Mouse (Mus musculus) hindbrain, embryonic 13.5 days (tissue): Measurements from ENCODE around the gene Tfpt. TPM values are rescaled to one million over a fixed set of nuclear protein-coding genes. Genes with fewer than 3 reads are reported as not detected.

Experiments
- ATAC-seq: fragments of 200-750 bp; cut with Nextera tagmentation; 2 replicates; pipeline ENCODE4 v1.8.0; 2017; ENCODE audit warnings: moderate TSS enrichment; ENCODE audit not compliant: low FRiP score
- H3K27ac ChIP-seq: fragments of 300-500 bp; sonication (generic); 2 replicates; pipeline ENCODE4 v1.5.1; 2015; ENCODE audit warnings: inconsistent platforms, mild to moderate bottlenecking, moderate library complexity
- H3K27me3 ChIP-seq: fragments of 300-500 bp; sonication (generic); 2 replicates; pipeline ENCODE4 v1.6.1; 2015; ENCODE audit warnings: mild to moderate bottlenecking, inconsistent platforms
- H3K36me3 ChIP-seq: fragments of 300-500 bp; sonication (generic); 2 replicates; pipeline ENCODE4 v1.6.1; 2015; ENCODE audit warnings: mild to moderate bottlenecking, inconsistent platforms
- H3K4me1 ChIP-seq: fragments of 300-500 bp; sonication (generic); replicated peaks from 2 replicates; pipeline ENCODE4 v1.6.1; 2015; ENCODE audit warnings: inconsistent platforms
- H3K4me2 ChIP-seq: fragments of 300-500 bp; sonication (generic); 2 replicates; pipeline ENCODE4 v1.6.1; 2015; ENCODE audit warnings: inconsistent platforms, mild to moderate bottlenecking, moderate library complexity
- H3K4me3 ChIP-seq: fragments of 300-500 bp; sonication (generic); 2 replicates; pipeline ENCODE4 v1.5.1; 2015; ENCODE audit warnings: mild to moderate bottlenecking, inconsistent platforms
- H3K9ac ChIP-seq: fragments of 300-500 bp; sonication (generic); 2 replicates; pipeline ENCODE4 v1.6.1; 2015; ENCODE audit warnings: mild to moderate bottlenecking, inconsistent platforms
- H3K9me3 ChIP-seq: fragments of 300-500 bp; sonication (generic); 2 replicates; pipeline ENCODE4 v1.6.1; 2016; ENCODE audit warnings: inconsistent platforms
- WGBS: fragments of 180-500 bp; shearing (Covaris S2); methylation state at CpG from one replicate; pipeline ENCODE4 v1.1.7; 2015; 5-methylcytosine and 5-hydroxymethylcytosine counted together
- polyA plus RNA-seq: library from polyadenylated mRNA; unstranded; fragments of >200 nt; fragmentation: Nextera tagmentation; extraction: Ambion mirVana; gene quantifications from 2 replicates; pipeline ENCODE4 v1.2.1, GENCODE M21; 2015

The Tfpt gene
- 32.9 and 37.4 TPM in 2 replicates for polyA plus RNA-seq

DNA sequence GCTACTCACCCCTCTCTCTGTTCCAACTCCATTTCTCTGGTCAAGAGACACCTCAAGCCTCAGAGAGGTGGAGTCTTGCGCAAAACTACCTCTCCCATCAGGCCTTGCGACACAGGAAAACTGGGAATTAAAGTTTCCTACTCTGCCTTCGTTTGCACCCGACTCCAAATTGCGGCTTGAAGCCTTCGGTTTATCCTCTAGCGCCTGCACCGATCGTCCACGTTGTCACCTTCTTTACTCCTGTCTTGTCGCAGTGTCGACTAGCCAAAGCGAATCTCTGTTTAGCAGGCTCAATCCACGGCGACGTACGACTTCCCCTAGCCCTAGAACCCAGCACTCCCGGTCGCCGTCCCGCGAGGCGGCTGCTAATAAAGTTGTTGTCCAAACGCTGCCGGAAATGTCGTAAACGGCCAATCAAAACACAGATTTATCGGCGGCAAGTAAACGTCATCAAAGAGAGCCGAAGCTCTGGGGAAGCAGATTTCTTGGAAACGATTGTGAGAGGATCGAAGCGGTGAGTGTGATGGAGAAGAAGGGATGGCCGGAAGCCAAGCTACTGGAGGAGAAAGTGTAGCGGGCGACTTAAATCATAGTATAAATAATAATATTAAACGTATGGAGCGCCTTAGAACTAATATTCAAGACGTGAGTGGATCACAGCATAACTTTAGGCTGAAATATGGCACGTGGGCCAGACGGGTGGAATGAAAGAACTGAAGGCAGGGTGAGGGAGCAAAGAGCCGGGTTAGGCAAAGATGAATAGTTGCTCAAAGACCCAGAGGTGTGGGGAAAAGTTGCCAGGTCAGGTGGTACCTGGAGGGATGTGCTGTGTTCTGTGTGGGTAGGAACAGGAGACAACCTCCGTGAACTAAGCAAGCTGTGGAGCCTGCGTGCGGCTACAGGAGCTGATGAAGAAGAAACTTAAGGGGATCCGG, at the start of gene Tfpt, which contains the start of gene Prpf31:
Gene Tfpt (minus strand): TSS at position 387 of the 935 bp plus-strand sequence.
Gene Prpf31 (plus strand): TSS at position 443 of the 935 bp plus-strand sequence.
- H3K9me3 ChIP-seq = no peaks in the 10 kb centered on the region
- peak; percentile 89 for ATAC-seq
- H3K4me2 ChIP-seq = peak within 1 kb of the TSS; percentile 99
- H3K4me3 ChIP-seq = peak within 1 kb of the TSS; percentile 69
- H3K9ac ChIP-seq = peak within 1 kb of the TSS; percentile 93
- peaks cover 38% of the 10 kb centered on the region for H3K4me1 ChIP-seq
- peak within 1 kb of the TSS; percentile 87 for H3K27ac ChIP-seq
- peaks cover 49% of the 10 kb centered on the region for H3K36me3 ChIP-seq
- no peaks in the 10 kb centered on the region for H3K27me3 ChIP-seq
- 2% methylated on average over 47 of the region's 47 CpGs for WGBS

DNA sequence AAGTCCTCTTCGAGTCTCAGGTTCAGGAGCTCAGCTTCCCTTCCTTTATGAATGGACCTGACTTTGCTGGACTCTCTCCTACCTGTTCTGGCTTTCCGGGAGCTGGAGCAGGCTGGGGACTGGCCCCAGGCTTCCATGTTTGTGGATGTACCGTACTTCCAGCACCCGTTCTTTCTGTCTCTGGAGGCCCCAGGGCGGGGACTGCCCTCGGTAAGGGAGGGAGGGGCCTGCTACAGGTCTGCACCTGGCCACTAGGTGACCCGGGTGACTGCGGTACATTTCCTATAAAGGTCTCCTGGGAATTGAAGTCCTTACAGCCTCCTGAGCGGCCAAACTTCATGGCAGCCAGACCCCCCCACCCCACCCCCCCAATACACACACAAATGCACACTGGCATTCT, 47.6 kb upstream of the Tfpt start, which contains the start of gene Tmc4:
Gene Tmc4 (minus strand): TSS at position 212 of the 400 bp plus-strand sequence.
- Histone ChIP-seq H3K27ac (no peak within 1 kb of the TSS), H3K27me3 (no peaks in the 10 kb centered on the region), H3K4me1 (no peaks in the 10 kb centered on the region), H3K9me3 (no peaks in the 10 kb centered on the region), H3K9ac (no peak within 1 kb of the TSS), H3K4me3 (no peak within 1 kb of the TSS), H3K4me2 (no peak within 1 kb of the TSS), H3K36me3 (peaks cover 27% of the 10 kb centered on the region)
- WGBS = 53% methylated on average over 9 of the region's 9 CpGs
- no peak for ATAC-seq

DNA sequence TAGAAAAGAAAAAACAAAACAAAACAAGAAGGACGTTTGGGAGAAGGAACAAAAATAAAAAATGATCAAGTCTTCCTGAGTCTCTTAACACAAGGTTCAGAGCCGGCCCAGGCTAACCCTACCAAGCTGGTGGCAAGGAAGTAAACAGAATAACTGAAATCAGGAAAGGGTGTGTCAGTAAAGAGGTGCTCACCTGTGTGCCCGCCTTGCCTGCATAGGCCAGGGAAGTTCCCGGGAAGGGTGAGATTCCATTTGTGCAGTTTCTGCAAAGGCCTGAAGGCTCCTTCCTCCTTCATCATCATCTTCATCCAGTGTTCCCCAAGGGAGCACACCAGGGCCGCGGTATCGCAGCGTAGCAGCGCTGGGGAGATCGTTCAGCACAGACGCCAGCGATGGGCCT, 46.6 kb upstream of the Tfpt start:
- WGBS = 85% methylated on average over 12 of the region's 12 CpGs
- H3K36me3 ChIP-seq = peaks cover 23% of the 10 kb centered on the region
- no peak overlapping the region for H3K4me2 ChIP-seq
- no peaks in the 10 kb centered on the region for H3K9me3 ChIP-seq
- ATAC-seq = no peak
- H3K27ac ChIP-seq = no peak overlapping the region
- no peaks in the 10 kb centered on the region for H3K27me3 ChIP-seq
- no peaks in the 10 kb centered on the region for H3K4me1 ChIP-seq
- H3K4me3 ChIP-seq = no peak overlapping the region
- no peak overlapping the region for H3K9ac ChIP-seq

DNA sequence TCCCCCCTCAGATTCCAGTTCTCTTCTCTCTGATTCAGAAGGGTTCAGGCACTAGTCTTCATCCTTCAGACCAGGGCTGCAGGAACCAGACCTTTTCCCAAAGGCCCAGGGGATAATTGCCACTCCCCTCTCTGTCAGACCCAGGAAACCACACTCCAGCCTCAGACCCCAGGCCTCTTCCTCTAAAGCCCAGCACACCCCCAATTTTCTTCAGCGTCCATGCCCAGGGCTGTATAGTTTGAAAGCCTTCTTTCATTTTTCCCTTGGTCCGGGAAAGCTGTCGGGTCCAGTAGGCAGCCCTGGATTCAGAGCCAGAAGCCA, 45.5 kb upstream of the Tfpt start:
- WGBS = 78% methylated on average over 3 of the region's 3 CpGs
- peak; percentile 12; the same call in 1 of the 2 replicates for ATAC-seq

DNA sequence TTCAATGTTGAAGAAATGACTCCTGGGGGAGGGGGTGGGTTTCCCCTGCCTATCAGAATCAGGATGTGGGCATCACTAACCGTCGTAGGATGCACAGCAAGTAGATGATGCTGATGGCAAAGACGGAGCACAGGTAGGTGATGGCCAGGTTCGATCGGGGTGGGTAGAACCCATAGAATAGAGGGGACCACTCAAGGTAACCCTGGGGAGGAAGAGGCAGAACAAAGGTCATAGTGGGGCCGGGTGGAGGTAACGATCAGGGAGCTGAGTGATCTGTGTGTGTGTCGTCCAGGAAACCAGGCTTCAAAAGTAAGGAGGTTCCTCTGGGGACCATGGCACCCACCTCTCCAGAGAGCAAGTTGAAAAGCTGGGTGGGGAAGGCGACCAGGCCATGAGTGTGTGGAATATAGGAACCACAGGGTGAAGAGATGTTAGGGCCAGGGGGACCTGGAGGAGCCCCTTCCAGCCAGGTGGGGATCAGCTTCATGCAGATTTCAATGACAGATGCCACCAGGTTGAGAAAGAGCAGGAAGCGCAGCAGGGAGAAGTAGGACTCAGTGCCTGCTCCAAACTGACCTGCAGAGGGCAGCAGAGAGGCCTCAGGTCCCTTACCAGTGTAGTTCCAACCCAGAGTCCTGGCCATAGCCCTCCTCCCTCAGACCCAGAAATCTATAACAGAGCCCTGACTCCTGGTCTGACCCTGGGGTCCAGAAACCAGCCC, 44.9 kb upstream of the Tfpt start:
- no peak overlapping the region for H3K27ac ChIP-seq
- no peak overlapping the region for H3K4me3 ChIP-seq
- peak; percentile 80 for ATAC-seq
- no peaks in the 10 kb centered on the region for H3K4me1 ChIP-seq
- H3K4me2 ChIP-seq = no peak overlapping the region
- H3K36me3 ChIP-seq = peaks cover 14% of the 10 kb centered on the region
- WGBS = 71% methylated on average over 10 of the region's 10 CpGs
- H3K9ac ChIP-seq = no peak overlapping the region
- no peaks in the 10 kb centered on the region for H3K27me3 ChIP-seq
- H3K9me3 ChIP-seq = no peaks in the 10 kb centered on the region

More for the DNA sequence above, 45.5 kb upstream of the Tfpt start:
- H3K4me2 ChIP-seq = no peak overlapping the region
- H3K4me3 ChIP-seq = no peak overlapping the region
- no peaks in the 10 kb centered on the region for H3K4me1 ChIP-seq
- no peaks in the 10 kb centered on the region for H3K9me3 ChIP-seq
- H3K9ac ChIP-seq = no peak overlapping the region
- peaks cover 16% of the 10 kb centered on the region for H3K36me3 ChIP-seq
- no peaks in the 10 kb centered on the region for H3K27me3 ChIP-seq
- H3K27ac ChIP-seq = no peak overlapping the region

DNA sequence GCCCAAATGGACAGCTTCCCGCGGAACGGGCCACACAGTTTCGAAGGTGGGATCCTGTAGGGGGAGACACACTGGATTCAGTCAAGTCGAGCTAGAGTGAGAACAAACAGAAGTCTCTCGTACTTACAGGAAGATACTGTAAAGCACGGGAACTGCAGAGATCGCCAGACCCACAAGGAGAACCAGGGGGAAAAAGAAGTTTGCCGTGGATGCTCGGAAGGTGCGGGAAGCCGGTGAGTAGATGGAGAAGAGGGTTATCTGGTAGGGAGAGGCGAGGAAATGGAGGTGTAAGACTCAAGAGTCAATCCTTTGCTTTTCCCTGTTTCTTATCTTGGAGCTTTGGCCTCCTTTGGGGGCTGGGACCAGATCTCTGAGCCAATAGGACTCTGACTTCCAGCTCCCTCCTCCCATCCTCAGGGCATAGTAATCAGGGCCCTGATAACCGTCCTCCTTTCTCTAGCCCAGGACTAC, 37.2 kb upstream of the Tfpt start:
- no peak overlapping the region for H3K27ac ChIP-seq
- H3K27me3 ChIP-seq = no peaks in the 10 kb centered on the region
- no peak for ATAC-seq
- peaks cover 11% of the 10 kb centered on the region for H3K36me3 ChIP-seq
- 20% methylated on average over 14 of the region's 14 CpGs for WGBS
- H3K4me1 ChIP-seq = peaks cover 28% of the 10 kb centered on the region
- no peaks in the 10 kb centered on the region for H3K9me3 ChIP-seq
- peak overlapping the region; percentile 4; the same call in 1 of the 2 replicates for H3K4me3 ChIP-seq
- H3K9ac ChIP-seq = no peak overlapping the region
- no peak overlapping the region for H3K4me2 ChIP-seq

GRCm38 (mm10) chr7:3665215-3666114, 35.7 kb upstream of the Tfpt start, which contains the start of gene Leng1:
Gene Leng1 (minus strand): TSS chr7:3665840.
- Histone ChIP-seq H3K27ac (peak within 1 kb of the TSS; percentile 83), H3K9ac (peak within 1 kb of the TSS; percentile 75), H3K9me3 (no peaks in the 10 kb centered on the region), H3K4me1 (peaks cover 28% of the 10 kb centered on the region), H3K4me3 (peak within 1 kb of the TSS; percentile 73), H3K27me3 (no peaks in the 10 kb centered on the region), H3K36me3 (peaks cover 24% of the 10 kb centered on the region), H3K4me2 (peak within 1 kb of the TSS; percentile 82)
- ATAC-seq = peak; percentile 99
- WGBS = 4% methylated on average over 45 of the region's 45 CpGs

- no peaks in the 10 kb centered on the region for H3K27me3 ChIP-seq
- peak; percentile 53 for ATAC-seq
- peaks cover 32% of the 10 kb centered on the region for H3K36me3 ChIP-seq
- peak overlapping the region; percentile 73 for H3K4me3 ChIP-seq
- H3K4me1 ChIP-seq = peaks cover 28% of the 10 kb centered on the region
- peak overlapping the region; percentile 82 for H3K4me2 ChIP-seq
- peak overlapping the region; percentile 75 for H3K9ac ChIP-seq
- 34% methylated on average over 15 of the region's 15 CpGs for WGBS
- no peaks in the 10 kb centered on the region for H3K9me3 ChIP-seq
- peak overlapping the region; percentile 83 for H3K27ac ChIP-seq
Measured at GRCm38 (mm10) chr7:3664524-3665214, 34.9 kb upstream of the Tfpt start.

DNA sequence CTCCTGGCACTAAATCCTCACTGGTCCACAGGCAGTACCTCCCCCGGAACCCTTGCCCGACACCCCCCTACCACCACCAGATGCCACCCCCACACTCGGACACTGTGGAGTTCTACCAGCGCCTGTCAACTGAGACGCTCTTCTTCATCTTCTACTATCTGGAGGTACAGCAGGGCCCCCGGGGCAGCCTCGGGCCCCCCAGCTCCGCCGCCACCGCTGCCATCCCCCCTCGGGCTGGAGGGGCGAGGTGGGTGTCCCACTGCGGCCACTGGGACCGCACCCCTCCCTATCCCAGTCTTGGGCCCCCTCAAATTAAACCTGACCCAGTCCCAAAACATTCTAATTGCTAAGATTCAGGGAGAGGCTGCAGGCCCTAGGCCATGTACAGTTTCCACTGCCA, 28.8 kb upstream of the Tfpt start:
- H3K4me2 ChIP-seq = no peak overlapping the region
- peaks cover 12% of the 10 kb centered on the region for H3K4me1 ChIP-seq
- H3K27ac ChIP-seq = no peak overlapping the region
- H3K9me3 ChIP-seq = no peaks in the 10 kb centered on the region
- H3K36me3 ChIP-seq = peaks cover 93% of the 10 kb centered on the region
- no peak overlapping the region for H3K9ac ChIP-seq
- no peak overlapping the region for H3K4me3 ChIP-seq
- no peaks in the 10 kb centered on the region for H3K27me3 ChIP-seq
- 95% methylated on average over 14 of the region's 14 CpGs for WGBS
- ATAC-seq = no peak

- ATAC-seq = no peak
- Histone ChIP-seq H3K4me3 (no peak overlapping the region), H3K27ac (no peak overlapping the region), H3K4me2 (no peak overlapping the region), H3K27me3 (no peaks in the 10 kb centered on the region), H3K9ac (no peak overlapping the region), H3K9me3 (no peaks in the 10 kb centered on the region), H3K4me1 (0 out of 2 replicates have a peak, but pooled peaks cover 3% of the 10 kb centered on the region), H3K36me3 (peaks cover 99% of the 10 kb centered on the region)
- WGBS = 94% methylated on average over 4 of the region's 4 CpGs
Measured at GRCm38 (mm10) chr7:3656966-3657365, 27.2 kb upstream of the Tfpt start.

GRCm38 (mm10) chr7:3646641-3647040, 16.9 kb upstream of the Tfpt start:
- no peaks in the 10 kb centered on the region; the same call in 1 of the 2 replicates for H3K27me3 ChIP-seq
- no peak overlapping the region for H3K27ac ChIP-seq
- 61% methylated on average over 4 of the region's 4 CpGs for WGBS
- H3K9ac ChIP-seq = peak overlapping the region; percentile 98
- peak overlapping the region; percentile 85 for H3K4me2 ChIP-seq
- H3K9me3 ChIP-seq = no peaks in the 10 kb centered on the region
- peaks cover 20% of the 10 kb centered on the region for H3K36me3 ChIP-seq
- no peak for ATAC-seq
- H3K4me3 ChIP-seq = peak overlapping the region; percentile 98
- H3K4me1 ChIP-seq = peaks cover 49% of the 10 kb centered on the region
